Mouse (Mus musculus) mammary gland, adult 2 months (tissue): ENCODE results near the gene Gm3248. TPM values are rescaled to one million over a fixed set of nuclear protein-coding genes. Genes with fewer than 3 reads are reported as not detected.

Experiments used
- polyA plus RNA-seq: library from polyadenylated mRNA; depleted of rRNA; stranded (reverse); fragments of >200 nt; gene quantifications from 2 replicates; pipeline ENCODE4 v1.2.3, GENCODE M21; 2012; ENCODE audit warnings: low replicate concordance; rRNA removed

Gm3248 gene
- polyA plus RNA-seq: 0.10 and 0.30 TPM in 2 replicates

GRCm38 (mm10) chr14:5961635-5962034, at the start of gene Gm3248:
Gm3248 (minus strand) TSS chr14:5961745.

GRCm38 (mm10) chr14:5979037-5979436, 17.5 kb upstream of the Gm3248 start, which contains the start of gene Gm3453:
Gm3453 (minus strand) TSS chr14:5979137.

Other genes starting within 250 kb of the Gm3248 start
- 0.08 and 0.26 TPM in 2 replicates for gene Gm3373, start 220.2 kb downstream of the Gm3248 start, polyA plus RNA-seq
- gene Gm3383, start 153.8 kb downstream of the Gm3248 start, polyA plus RNA-seq: 0.16 and 0.26 TPM in 2 replicates
- gene Gm3424, start 131.4 kb downstream of the Gm3248 start, polyA plus RNA-seq: not detected in 2 replicates
- gene Gm8237, start 81.4 kb downstream of the Gm3248 start, polyA plus RNA-seq: not detected in 2 replicates
- not detected in 2 replicates for gene Gm3453, start 17.4 kb upstream of the Gm3248 start, polyA plus RNA-seq
- not detected in 2 replicates for gene Gm6337, start 96.5 kb upstream of the Gm3248 start, polyA plus RNA-seq
- gene Gm8206, start 132.2 kb upstream of the Gm3248 start, polyA plus RNA-seq: 0.33 TPM in 1 of 2 replicates, not detected in the other
- gene Gm3468, start 146.9 kb upstream of the Gm3248 start, polyA plus RNA-seq: 0.22 and 0.65 TPM in 2 replicates
- gene Gm3476, start 164.1 kb upstream of the Gm3248 start, polyA plus RNA-seq: not detected in 2 replicates